Mouse (Mus musculus) heart, adult 9 months (tissue): Measurements from ENCODE around the gene Ralgds.
"Not testable (repeated sequence)": the region's sequence is repeated elsewhere in the genome, so short reads cannot be mapped to it uniquely, and the experiment has no call there.

ENCODE experiments used
- DNase-seq, 2 experiments: peaks; one replicate each; pipeline ENCODE4 v3.0.0; 2022; ENCODE audit warnings: low spot score in 2 of 2

Gene Ralgds

DNA sequence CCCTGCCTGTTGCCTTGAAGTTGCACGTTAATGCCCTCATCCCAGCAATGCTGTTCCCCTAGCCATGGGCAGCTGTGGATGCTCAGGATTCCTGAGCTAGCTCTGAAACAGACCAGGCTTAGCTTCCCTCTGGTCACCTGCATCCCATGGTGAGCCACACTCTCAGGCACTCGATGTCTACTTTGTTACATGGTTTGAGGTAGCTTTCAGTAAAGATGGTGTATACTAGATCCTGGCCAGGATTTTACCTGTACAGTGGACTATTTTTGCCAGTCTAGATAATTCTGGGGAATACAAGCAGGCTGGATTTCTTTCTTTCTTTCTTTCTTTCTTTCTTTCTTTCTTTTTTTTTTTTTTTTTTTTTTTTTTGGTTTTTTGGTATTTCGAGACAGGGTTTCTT lies 7.1 kb upstream of the Ralgds start, which contains the start of gene Gm10134:
Gene Gm10134, plus strand, starts transcription at position 301 of the 400 bp plus-strand sequence.
- DNase-seq, result no peak

DNA sequence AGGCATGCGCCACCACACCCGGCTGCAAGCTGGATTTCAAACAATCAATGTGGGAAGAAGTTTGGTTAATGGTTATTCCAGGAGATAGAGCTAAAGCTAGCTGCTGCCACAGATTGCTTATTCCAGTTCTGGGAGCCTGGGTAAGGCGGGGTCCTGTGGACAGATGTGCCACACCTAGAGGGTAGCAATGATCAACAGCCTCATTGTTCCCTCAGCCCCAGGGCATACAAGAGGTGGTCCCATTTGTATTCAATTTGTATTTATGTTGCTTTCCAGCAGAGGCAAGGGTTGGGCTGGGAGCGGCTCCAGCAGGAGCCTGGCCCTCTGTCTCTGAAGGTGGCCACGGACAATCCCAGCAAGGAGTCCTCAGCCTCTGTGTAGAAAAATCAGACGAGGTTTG lies 6.6 kb upstream of the Ralgds start:
- DNase-seq, result no peak

GRCm38 (mm10) chr2:28511600-28511999 lies 1.3 kb upstream of the Ralgds start:
- not testable (repeated sequence) for DNase-seq

GRCm38 (mm10) chr2:28513431-28514370 lies 776 bp downstream of the Ralgds start:
- DNase-seq, result no peak

- DNase-seq, result peak in 1 of 2 experiments; percentile 74
Measured at GRCm38 (mm10) chr2:28514489-28514888, 1.6 kb downstream of the Ralgds start.

- peak; percentile 67 to 81 for DNase-seq
Measured at GRCm38 (mm10) chr2:28517206-28517909, 4.4 kb downstream of the Ralgds start.

GRCm38 (mm10) chr2:28518231-28518630 lies 5.3 kb downstream of the Ralgds start:
- no peak for DNase-seq

- DNase-seq, result no peak
Measured at GRCm38 (mm10) chr2:28520581-28520980, 7.7 kb downstream of the Ralgds start.

GRCm38 (mm10) chr2:28521571-28522151 lies 8.7 kb downstream of the Ralgds start:
- DNase-seq, result no peak

GRCm38 (mm10) chr2:28522166-28522565 lies 9.2 kb downstream of the Ralgds start:
- DNase-seq, result no peak

GRCm38 (mm10) chr2:28523643-28524117 lies 10.8 kb downstream of the Ralgds start:
- DNase-seq, result peak; percentile 79 to 88

GRCm38 (mm10) chr2:28524406-28524805 lies 11.5 kb downstream of the Ralgds start:
- DNase-seq, result no peak

- peak; percentile 86 to 87 for DNase-seq
Measured at GRCm38 (mm10) chr2:28525219-28525942, 12.5 kb downstream of the Ralgds start.

GRCm38 (mm10) chr2:28525943-28526876 lies 13.3 kb downstream of the Ralgds start:
- peak in 1 of 2 experiments; percentile 36 for DNase-seq

GRCm38 (mm10) chr2:28527436-28528353 lies 14.8 kb downstream of the Ralgds start:
- DNase-seq, result no peak

GRCm38 (mm10) chr2:28528354-28528730 lies 15.4 kb downstream of the Ralgds start:
- DNase-seq, result no peak

- DNase-seq, result no peak
Measured at GRCm38 (mm10) chr2:28529856-28530255, 16.9 kb downstream of the Ralgds start.

- peak; percentile 40 to 47 for DNase-seq
Measured at GRCm38 (mm10) chr2:28530311-28530710, 17.4 kb downstream of the Ralgds start.
